Mouse (Mus musculus): ENCODE data around the gene Gm17693. TPM values are rescaled to one million over a fixed set of nuclear protein-coding genes. Genes with fewer than 3 reads are reported as not detected.
"Not testable (repeated sequence)": the region's sequence is repeated elsewhere in the genome, so short reads cannot be mapped to it uniquely, and the experiment has no call there.

Gene Gm17693
- not detected in 2 replicates for polyA plus RNA-seq (2012; rRNA removed)

- no CpG with 5 or more reads among the region's 4 CpGs for WGBS
Measured at GRCm38 (mm10) chrX:125705144-125705543, at the start of gene Gm17693. Gene Gm17693, plus strand, starts transcription at chrX:125705444.

More at GRCm38 (mm10) chrX:125705144-125705543, at the start of gene Gm17693:
- H3K4me3 ChIP-seq (ENCODE audit: extremely low read depth, insufficient read depth, insufficient read length); H3K27ac ChIP-seq (ENCODE audit: insufficient read depth, low read length); H3K36me3 ChIP-seq (ENCODE audit: control insufficient read depth, insufficient read depth, low read length); H3K27me3 ChIP-seq (ENCODE audit: control insufficient read depth, insufficient read depth, low read length); H3K4me1 ChIP-seq (ENCODE audit: control insufficient read depth, insufficient read depth, insufficient read length); DNase-seq (ENCODE audit: low read depth in 1 of 2, low spot score in 2 of 2): not testable (repeated sequence)
